Mouse (Mus musculus): Measurements from ENCODE around the gene Avil. TPM values are rescaled to one million over a fixed set of nuclear protein-coding genes. Genes with fewer than 3 reads are reported as not detected.

Avil gene
- total RNA-seq, 1 experiment from 2014 or later, result not detected

DNA sequence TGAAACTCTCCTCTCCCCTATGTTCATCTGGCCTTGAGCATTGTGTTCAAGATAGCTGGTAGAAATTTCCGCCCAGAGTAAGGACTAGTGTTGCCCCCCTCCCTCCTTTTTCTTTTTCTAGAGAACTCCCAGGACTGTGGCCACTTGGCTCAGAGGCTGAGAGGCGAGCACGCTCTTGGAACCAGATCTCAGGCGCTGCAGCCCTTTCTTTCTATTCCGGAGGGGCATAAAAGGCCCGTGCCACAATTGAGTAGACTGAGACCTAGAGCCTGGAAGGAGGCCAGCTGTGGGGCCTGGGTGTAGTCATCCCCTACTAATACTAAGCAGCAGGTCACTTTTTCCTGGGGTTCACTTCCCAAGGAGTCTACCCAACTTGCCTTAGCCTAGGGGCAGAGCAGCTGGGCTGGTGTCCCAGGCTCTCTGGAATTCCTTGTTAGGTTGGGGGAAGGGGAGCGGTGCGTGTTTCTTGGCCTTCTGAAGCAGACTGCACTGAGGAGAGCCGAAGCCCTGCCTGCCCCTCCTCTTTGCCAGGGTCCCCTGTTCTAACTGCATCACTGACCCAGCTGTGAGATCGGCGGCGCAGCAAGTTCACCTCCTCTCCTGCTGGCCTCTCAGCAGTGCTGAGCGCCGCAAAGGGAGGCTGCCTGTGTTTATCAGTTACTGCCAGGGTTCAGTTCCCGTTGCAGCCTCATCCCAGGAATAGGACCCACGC lies 20.1 kb upstream of the Avil start:
- ATAC-seq (replicated peaks; ENCODE audit: low read depth, poor library complexity, severe bottlenecking), result no peak

DNA sequence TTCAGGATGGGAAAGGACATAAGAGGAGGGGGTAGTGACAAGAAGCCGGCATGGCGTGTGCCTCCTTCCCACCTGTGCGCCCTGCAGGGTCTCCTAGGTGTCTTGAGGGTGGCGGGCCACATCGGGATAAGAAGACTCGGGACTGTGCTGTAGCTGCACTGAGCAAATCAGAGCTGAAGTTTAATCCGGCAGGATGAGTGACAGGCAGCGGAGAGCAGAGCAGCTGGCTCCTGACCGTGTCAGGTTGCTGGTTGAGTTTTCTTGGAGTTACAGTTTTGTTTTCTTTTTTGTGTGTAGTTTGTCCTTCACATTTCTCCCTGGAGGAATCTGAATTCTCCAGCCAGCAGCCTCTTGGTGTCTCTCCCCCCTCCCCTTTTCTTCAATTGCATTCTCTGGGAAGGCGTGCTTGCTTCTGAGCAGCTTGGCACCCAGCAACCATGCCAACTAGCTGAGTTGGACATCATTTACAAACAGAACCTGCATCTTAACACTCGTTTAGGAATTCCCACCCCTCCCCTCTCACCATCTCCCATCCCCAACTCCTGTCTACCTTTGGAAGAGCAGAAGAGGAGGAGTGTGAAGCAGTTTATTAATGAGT lies 19.5 kb upstream of the Avil start:
- no peak for ATAC-seq (replicated peaks; ENCODE audit: low read depth, poor library complexity, severe bottlenecking)

DNA sequence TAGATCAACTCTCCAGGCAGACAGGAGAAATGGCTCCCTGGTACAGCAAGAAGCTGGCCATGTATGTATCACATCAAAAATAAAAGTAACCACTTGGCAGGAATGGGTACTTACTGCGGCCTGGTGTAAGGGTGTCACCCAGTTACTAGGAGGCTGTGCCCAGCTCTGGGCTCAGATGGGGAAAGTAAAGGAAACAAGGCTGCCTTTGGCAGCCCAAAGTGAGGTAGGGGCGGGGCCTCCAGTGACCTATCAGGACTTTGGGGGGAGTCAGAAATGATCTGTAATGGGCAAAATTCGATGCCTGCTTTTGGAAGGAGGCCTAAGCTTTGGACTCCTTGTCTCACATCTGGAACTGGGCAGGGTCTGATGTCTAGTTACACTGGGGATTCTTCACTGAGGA lies 18.8 kb upstream of the Avil start:
- ATAC-seq (replicated peaks; ENCODE audit: low read depth, poor library complexity, severe bottlenecking), result no peak

DNA sequence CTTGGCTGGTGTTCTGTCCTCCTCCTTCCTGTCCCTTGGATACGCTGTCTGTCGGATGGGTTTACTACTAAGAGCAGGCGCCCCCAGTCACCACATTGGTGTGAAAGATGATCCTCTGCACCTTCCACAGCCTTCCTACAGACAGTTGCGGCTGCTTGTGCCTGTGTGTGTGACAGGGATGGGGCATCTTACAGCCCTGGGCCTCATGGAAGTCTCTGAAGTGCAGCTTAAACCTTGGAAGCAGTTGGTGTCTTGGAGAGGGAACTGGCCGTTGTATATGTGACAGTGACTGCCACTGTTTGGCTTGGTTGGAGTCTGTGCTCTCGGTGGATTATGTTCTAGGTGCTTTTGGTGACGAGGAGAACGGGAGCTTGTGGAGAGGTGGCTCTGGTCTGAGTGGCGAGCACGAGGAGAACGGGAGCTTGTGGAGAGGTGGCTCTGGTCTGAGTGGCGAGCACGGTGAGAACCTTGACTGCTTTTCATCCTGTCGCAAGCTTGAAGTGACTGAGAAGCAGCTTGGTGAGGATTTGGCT lies 17.2 kb upstream of the Avil start:
- no peak for ATAC-seq (replicated peaks; ENCODE audit: low read depth, poor library complexity, severe bottlenecking)

DNA sequence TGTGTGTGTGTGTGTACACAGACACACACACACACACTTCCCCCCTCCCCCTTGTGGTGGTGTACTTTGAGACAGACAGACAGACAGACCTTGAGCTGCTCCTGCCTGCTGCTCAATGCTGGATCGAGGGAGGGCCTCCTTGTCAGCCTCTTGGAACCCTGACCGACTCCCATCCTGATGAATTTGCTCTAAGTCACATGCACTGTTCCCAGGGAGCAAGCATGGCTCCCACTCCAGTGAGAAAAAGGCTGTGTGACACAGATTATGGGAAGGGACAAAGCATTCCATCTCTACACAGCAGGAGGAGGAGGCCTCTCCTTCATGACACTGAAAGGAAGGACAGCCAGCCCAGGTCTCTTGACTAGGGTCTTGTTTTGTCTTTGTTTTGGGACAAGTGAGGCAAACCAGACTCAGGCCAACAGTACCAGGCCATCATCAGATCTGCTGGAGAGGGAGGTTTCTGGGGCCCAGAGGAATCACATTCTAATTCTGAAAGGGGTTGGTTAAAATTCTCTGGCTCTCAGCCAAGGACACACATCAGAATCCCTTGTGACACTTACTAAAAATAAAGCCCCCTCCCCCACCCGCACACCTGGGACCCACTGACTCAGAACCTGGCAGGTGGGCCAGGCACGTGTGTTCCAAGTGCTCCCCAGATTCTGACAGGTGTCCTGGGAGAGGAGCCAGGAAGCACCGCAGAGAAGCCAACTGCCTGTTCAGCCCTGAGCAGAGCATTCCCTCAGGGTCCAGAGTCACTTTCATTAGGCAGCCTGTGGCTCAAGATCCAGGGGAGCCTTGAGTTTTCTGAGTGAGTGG lies 16.1 kb upstream of the Avil start:
- no peak for ATAC-seq (replicated peaks; ENCODE audit: low read depth, poor library complexity, severe bottlenecking)

DNA sequence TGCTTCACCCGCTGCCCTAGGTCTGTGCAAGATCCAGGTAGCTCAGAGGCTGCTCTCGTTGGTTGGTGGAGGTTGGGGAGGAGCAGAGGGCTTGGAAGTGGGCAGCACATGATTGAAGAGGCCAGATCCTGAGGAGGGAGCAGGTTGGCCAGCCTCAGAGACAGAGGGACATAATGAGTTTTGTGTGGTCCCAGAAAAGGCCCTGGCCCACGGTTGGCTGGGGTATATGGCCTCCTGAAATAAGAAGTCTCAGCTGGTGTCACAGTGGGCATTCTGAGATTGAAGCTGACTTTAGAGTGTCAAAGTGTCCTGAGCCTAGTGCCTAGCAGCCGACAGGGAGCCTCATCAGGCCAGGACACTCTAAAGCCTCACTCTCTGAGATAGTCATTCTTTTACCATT lies 15.4 kb upstream of the Avil start:
- ATAC-seq (replicated peaks; ENCODE audit: low read depth, poor library complexity, severe bottlenecking), result no peak

DNA sequence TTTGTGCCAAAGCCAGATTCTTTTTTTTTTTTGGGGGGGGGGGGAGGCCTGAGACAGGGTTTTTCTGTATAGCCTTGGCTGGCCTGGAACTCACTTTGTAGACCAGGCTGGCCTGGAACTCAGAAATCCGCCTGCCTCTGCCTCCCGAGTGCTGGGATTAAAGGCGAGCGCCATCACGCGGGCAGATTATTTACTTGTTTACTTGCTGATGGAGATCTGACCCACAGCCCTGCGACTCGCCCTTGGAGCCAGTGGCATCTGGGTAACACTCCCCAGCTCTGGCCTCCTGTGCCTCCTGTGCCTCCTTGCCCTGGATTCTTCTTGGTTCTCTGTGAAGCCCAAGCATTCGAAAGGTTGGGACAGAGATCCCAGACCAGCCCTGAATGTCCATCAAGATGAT lies 14.9 kb upstream of the Avil start:
- no peak for ATAC-seq (replicated peaks; ENCODE audit: low read depth, poor library complexity, severe bottlenecking)

DNA sequence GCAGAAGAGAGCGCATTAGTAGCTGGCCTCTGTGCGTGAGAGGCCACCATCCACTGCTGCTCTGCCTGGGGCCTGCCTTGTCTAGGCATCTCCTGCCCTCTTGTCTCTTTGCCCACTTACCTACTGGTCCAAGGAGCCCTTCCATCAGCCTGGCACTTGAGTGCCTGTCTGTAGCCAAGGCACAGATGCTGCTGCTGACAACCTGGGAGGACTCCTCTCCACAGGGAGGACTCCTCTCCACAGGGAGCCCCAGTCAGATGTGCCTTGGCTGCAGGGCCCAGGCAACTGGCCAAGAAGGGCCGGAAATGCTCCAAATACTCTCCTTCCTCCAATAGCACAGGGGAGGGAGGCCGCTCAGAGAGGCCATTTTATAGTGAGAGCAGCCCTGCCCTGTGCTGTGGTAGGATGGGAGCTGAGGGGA lies 14.0 kb upstream of the Avil start:
- peak; percentile 43 for ATAC-seq (replicated peaks; ENCODE audit: low read depth, poor library complexity, severe bottlenecking)

DNA sequence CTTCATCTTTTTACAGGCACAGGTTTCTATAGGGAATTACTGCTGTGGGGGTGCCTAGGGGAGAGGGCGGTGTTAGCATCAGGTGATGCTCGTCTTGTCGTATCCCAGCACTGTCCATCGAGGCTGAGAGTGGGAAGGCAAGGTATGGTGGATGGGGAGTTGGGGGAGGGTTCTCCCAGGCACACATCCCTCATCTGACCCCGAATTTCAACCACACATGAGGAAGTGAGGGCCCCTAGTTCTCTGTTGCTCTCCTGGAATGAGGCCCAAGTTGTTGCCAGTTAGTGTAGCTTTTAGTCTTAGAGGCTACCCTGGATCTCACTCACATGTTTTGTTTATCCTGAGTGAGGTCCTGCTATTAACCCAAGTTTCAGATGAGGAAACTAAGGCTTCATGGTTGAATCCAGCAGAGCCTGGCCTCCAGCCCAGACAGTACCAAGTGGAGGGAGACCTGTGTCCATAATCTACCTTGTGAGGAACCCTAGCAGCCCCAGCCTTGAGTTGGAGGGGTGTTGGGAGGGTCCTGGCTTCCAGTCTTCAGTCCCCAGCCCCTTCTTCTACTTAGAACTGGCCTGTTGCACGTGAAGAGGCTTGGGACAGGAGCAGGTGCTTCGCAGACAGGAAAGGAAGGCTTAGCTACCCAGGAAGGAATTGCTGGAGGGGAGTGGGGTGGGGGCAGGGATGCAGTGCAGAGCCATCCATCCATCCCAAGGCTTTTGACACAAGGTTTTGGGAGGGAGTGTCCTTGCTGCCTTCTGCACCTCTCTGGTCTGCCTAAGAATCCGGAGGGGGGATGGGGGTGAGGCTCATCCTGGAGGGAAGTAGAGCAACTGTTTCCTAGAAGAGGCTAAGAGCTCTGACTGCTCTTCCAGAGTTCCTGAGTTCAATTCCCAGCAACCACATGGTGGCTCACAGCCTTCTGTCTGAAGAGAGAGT lies 13.1 kb upstream of the Avil start:
- ATAC-seq (replicated peaks; ENCODE audit: low read depth, poor library complexity, severe bottlenecking), result peak; percentile 15

DNA sequence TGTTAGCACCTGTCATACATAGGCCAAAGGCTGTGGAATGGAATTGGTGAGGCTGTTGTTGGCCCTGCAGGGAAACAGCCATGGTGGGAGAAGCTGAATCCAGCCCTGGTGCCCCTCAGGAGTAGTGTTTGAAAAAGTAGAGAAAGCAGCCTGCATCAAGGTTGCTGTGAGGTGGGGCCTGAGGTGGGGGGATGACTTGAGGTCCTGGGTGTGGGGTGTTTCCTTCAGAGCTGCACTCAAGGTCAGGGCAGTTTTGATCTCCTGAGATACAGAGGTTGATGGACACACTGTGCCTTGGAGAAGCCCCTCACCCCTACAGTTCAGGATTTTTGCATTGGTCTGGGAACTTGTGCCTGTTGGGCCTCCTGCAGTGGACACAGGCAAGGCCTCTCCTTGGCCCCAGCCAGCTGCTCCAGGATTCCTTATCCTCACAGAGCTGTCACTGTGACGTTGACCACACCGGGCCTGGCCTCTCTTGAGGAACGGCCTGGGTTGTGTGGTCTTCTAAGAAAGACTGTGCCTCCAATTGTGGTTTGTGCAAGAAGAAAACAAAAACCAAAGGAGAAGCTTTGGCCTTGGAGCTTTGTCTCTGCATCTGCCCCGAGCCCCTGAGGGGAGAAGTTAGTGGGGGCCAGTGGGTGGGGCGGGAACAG lies 11.9 kb upstream of the Avil start:
- ATAC-seq (replicated peaks; ENCODE audit: low read depth, poor library complexity, severe bottlenecking), result peak; percentile 29

DNA sequence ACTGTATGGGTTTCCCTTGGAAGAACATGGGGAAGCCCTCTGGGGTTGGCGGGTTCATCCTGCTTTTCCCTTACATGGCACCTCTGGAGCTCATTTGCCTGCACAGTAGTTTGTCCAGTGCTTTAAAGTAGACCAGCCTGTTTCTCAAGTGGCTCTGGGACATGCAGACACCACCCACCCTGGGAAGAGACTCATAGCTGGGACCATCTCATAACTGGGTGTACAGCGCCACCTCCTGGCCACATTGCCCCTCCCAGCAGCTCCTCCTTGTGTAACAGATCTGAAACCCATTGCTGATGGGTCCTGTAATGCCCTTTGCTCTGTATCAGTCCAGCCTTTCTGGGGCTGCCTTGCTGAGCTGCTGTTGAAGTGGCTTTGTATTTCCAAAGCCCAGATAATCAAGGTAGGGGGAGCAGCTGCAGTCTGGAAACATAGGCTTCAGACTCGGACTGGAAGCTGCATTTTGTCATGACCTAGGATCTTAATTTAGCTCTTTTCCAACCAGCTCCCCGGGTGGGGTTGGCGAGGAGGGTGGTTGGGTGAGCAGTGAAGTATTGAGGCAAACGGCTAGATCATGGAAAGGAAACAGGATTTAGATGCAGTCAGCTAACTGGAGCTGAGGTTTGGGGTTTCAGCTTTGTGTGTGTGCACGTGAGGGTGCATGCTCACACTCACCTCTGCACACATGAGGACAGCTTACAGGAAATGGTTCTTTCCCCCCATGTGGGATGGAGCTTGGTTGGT lies 10.0 kb upstream of the Avil start:
- ATAC-seq (replicated peaks; ENCODE audit: low read depth, poor library complexity, severe bottlenecking), result peak; percentile 71

DNA sequence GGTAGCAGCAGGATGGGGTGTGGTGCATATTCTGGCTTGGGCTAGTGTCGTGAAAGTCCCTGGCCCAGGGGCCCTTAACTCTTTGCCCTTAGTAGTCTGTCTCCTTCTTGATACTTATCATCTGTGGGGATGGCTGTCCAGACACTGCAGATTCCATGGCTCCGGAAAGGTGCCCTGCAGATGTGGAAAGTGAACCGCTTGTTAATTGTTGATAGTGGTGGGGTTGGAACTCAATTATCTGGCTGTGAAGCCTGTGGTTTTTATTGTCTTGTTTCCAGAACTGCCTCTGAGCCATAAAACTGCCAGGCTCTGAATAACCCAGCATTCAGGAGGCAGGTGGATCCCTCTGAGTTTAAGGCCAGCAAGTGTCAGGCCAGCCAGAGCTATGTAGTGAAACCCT lies 8.8 kb upstream of the Avil start:
- no peak for ATAC-seq (replicated peaks; ENCODE audit: low read depth, poor library complexity, severe bottlenecking)

DNA sequence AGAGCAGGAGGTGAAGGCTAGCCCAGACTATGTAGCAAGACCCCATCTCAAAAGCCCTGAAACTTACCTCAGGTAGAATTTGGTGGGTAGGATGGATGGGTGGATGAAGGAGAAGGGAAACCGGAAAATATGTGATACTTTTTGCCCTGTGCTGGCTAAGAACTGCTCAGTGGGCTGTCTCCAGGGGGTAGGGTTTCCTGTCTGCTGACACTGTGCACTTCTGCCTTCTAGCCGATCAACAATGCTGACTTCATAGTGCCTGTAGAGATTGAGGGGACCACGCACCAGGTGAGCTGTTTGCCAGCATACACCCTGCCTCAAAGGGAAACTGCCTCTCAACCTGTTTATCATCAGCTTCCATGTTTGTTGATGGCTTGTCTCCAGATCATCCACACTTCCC lies 6.9 kb upstream of the Avil start:
- no peak for ATAC-seq (replicated peaks; ENCODE audit: low read depth, poor library complexity, severe bottlenecking)

DNA sequence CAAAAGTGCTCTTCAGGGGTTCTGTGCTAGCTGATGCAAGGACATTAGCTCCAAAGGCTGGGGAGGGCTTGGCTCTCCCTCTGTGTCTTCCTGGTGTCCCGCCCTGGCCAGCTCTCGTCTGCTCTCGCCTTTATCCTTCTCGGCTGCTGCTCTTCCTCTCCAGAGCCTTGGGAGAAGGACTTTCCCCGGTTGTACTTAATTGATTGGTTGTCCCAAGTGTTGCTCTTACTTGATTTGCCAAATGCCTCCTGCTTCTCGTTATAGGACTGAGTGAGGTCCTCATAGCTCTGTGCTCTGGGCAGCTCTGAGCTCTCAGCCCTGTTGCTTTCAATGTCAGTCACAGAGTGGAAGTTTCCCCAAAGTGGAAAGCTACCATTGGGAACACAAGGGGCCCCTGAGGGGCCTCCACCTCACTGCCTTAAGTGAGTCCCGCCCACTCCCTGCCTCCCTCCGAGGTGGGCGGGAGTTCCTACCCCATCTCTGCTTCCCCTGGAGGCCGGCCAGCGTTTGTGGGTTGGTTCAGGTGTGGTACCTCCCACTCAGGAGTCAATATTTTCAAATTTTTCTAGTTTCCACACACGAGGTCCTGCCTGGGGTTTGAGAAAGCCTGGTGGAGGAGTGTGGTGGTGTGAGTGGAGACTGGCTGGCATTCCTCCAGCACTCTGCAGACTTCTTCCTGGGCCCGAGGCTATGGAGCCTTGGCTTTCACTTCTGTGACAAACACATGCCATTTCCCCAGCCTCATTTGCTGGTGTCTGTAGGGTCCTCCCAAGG lies 3.0 kb upstream of the Avil start:
- ATAC-seq (replicated peaks; ENCODE audit: low read depth, poor library complexity, severe bottlenecking), result no peak

DNA sequence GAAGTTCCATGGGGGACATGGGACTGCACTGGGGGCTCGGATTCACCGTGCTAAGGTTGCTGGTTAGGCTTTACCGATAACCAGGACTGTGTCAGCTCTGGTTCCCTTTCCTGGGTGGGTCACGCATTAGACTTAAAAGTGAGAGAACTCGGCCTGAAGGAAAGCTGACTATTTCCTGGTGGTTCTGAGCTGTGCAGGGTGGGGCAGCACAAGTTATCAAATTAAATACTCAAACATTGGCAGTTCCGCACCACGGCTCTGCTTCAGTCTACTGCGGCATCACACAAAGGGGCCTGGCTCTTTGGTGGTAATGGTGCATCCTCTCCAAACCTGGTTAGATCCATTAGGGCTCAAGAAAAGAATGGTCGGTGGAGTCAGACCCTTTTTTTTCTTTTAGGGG lies 788 bp downstream of the Avil start:
- no peak for ATAC-seq (replicated peaks; ENCODE audit: low read depth, poor library complexity, severe bottlenecking)

DNA sequence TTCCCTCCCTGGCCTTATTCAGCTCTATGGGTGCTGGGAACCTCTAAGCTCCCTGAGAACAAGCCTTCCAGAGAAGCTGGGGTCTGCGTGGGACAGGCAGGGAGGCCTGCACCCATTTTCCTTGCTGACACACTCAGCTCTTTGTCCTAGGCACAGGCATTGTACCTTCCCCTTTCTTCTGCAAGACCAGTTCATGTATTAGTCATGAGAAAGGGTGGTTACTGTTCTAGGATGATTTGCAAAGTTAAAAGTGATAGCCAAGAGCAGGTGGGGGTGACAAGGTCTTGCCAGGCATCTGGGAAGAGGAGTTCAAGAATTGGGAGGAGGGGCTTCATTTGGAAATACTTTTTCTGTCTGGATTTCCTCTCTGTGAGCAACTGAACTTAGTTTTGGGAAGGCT lies 1.5 kb downstream of the Avil start:
- peak; percentile 7; the same call in 1 of the 2 replicates for ATAC-seq (replicated peaks; ENCODE audit: low read depth, poor library complexity, severe bottlenecking)

DNA sequence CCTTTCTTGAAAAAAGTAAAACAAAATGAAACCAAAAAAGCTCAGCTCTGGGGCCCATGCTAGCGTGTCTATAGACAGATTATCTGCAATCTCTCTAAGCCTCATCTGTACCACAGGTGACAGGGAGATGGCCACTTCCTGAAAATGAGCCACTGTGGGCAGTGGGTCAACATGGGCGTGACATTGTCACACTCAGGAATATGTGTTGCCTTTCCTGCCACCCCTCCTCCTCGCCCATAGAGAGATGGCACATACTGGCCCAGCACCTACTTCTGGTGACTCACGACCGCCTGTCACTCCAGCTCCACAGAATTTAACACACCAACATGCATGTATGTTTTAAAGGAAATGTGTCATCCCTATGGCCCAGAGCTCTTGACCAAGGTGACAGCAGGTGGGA lies 2.3 kb downstream of the Avil start:
- peak; percentile 28; the same call in 1 of the 2 replicates for ATAC-seq (replicated peaks; ENCODE audit: low read depth, poor library complexity, severe bottlenecking)

DNA sequence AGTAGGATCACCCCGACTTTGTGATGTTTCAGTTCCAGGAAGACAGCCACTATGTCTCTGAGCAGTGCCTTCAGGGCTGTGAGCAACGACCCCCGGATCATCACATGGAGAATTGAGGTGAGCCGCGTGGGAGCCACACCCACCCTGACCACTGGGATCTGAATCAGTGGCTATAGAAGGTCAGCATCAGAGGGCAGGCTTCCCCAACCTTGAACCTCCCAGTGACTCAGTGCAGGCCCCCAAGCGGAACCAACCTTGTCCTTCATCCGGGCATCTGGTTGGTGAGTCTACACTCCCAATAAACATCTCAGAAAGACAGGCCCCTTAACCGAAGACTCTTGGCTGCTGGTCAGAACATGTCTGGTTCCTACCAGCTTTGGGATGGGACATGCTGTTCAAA lies 2.8 kb downstream of the Avil start:
- ATAC-seq (replicated peaks; ENCODE audit: low read depth, poor library complexity, severe bottlenecking), result no peak
